Mouse (Mus musculus) embryonic stem cell, embryonic (primary cell): ENCODE results near the gene Hivep2.

Source experiments
- CTCF ChIA-PET, 4 experiments: fragments of 300-600 bp in 2 of 4; fragments of 350-600 bp in 2 of 4; sonication (Branson Sonifier 250); formaldehyde crosslinking; loops; one replicate each; lab custom pipeline; 2022; ENCODE audit warnings: inconsistent platforms in 2 of 4; lab: Charles Lee
- POLR2A ChIA-PET, 4 experiments: fragments of 300-600 bp in 2 of 4; fragments of 350-600 bp in 2 of 4; sonication (Branson Sonifier 250); formaldehyde crosslinking; loops; one replicate each; lab custom pipeline; 2022; ENCODE audit warnings: antibody characterized with exemption in 4 of 4, inconsistent platforms in 1 of 4; lab: Charles Lee

Gene Hivep2

DNA sequence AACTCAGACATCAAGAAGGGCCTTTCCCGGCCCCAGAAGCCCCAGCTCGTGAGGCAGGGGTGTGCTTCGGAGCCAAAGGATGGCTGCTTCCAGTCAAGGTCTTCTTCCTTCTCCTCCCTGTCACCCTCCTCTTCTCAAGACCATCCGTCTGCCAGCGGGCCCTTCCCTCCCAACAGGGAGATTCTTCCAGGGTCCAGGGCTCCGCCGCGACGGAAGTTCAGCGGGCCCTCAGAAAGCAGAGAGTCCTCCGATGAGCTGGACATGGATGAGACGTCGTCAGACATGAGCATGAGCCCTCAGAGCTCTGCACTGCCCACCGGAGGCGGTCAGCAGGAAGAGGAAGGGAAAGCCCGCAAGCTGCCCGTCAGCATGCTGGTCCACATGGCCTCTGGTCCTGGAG, 166.2 kb downstream of the Hivep2 start:
- ChIA-PET CTCF (no interaction called here), POLR2A (interaction anchor here in 1 of 4 experiments (1.4 kb wide), 1 partner anchor 13 kb away, joined by 3 read pairs; no protein-coding TSS in a partner anchor)

DNA sequence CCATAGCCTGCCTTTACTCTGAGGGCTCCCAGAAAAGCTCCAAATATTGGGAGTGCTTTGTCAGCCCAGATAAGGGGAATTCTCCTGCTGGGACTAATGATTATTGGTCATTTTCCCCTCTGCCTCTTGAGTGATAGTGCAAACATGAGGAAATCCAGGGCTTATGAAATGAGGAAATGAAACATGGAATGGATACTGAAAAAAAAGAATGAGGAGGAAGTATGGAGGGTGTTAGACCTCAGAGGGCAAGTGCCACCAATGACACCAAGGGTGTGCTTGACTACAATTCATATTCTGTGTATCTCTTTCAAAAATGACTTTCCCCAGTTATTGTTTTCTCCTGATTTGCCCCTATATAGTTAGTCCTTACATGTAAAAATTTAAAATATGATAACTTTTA, 167.1 kb downstream of the Hivep2 start:
- POLR2A ChIA-PET: no interaction called here
- CTCF ChIA-PET: no interaction called here

DNA sequence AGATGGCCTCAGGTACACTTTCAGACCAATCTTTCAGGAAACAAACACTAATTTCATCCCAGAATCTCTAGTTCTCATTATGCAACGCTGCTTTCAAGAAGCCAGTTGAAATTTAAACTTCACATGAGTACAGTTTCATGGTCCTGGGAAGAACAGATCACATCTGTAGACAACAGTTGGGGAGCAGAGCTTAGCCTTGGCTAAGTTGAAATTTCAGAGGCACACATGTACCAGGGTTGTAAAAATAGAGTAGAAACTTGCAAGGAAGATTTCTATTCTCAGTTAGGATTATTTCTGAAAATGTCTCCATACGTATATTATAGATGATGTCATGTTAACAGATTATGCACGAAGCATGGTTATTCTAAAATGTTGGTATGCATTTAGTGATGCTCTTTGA, 172.8 kb downstream of the Hivep2 start:
- ChIA-PET CTCF (no interaction called here), POLR2A (no interaction called here)

DNA sequence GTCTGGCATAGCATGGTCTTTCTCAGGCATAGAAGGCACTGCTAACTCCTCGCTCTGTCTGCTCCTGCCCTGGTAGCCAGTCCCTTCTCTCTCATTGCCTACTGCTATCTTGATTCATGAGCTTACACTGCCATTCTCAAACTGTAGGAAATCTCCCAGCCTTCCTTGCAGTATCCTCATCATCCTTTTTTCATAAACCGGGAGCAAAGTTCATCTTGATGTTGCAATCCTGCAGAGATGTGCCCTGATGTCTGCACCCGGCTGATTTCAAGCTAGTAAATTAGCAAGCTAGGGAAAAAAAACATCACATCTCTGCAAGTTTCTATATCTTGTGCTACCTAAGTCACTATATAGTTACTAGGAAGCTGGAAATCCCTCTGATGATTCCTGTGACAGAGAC, 179.0 kb downstream of the Hivep2 start:
- ChIA-PET POLR2A (interaction anchor here in 1 of 4 experiments (1.4 kb wide), 1 partner anchor 13 kb away, joined by 3 read pairs; no protein-coding TSS in a partner anchor), CTCF (interaction anchor here in 1 of 4 experiments (0.5 kb wide), 1 partner anchor 44 kb away, joined by 3 read pairs; no protein-coding TSS in a partner anchor)

DNA sequence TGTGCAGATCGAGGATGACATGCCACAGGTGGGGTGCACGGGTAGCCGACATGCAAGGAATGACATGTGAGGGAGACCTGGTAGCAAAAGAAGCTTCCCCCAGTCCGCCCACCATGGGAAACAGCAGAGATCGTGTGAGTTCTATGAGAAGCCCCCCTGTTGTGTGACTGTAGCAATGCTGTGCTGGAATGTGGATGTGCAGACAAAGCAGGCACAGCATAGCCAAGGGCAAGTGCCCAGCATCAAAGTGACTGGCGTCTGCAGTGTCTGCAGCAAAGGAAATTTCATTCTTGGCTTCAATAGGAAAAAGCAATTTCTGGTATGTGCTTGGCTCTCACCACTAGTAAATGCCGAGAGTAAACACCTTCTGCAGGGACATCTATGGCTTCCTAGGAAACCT, 199.0 kb downstream of the Hivep2 start:
- CTCF ChIA-PET: no interaction called here
- POLR2A ChIA-PET: no interaction called here

DNA sequence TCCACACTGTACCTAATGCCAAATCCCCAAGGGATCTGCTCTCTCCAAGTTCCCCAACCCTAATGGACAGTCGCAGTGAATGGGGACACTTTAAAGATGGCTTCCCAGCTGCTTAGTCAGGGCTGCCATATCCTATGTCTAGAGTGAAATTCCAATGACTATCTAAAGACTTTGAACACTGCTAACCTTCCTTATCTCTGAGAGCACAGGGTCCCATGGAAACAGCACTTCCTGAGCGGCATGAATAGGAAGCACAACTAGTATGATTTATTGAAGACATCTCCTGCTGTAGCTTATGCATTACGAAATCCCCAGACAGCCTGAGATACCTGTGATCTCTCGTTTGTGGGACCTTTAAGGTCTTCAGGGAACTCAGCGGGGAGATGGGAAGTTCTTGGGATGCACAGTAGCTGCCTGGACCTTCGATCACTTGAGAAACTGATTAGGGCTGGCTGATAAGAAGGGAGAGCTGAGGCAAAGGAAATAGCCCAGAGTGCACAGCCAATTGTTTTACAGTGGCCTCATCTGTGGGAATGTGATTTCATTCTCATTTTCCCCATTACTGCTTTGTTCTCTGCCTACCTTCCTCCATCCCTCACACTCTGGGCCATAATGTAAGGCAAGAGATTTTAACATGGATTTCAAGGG, 202.4 kb downstream of the Hivep2 start:
- ChIA-PET POLR2A (no interaction called here), CTCF (no interaction called here)

DNA sequence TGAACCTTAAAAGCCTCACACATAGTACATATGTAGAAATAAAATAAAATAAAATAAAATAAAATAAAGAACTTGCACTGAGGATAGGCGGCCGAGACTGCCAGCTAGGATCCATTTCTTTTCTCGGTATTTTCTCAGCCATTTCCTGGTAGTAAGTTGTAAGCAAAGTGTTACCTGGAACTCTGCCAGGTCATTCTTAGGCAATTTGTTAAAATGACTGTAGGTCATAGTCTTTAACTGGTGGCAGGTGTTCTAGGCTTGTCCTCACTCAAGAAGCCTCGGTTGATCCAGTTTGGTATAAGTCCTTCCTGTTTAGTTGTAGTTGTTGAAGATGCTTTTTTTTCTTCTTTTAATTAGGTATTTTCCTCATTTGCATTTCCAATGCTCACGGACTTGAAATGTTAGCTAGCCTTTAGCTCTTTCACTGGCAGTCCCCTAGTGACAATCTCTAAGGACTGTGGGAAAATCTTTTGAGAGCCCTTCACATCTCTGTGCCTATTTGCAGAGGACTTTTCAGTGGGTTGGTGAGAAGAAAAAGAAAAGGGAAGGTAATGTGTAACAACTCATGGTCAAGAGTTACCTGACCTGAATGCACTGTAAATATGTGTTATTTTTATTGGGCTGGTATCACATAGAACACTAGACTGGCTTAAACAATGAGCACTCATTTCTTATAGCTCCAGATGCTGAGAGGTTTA, 203.1 kb downstream of the Hivep2 start:
- ChIA-PET CTCF (no interaction called here), POLR2A (no interaction called here)

DNA sequence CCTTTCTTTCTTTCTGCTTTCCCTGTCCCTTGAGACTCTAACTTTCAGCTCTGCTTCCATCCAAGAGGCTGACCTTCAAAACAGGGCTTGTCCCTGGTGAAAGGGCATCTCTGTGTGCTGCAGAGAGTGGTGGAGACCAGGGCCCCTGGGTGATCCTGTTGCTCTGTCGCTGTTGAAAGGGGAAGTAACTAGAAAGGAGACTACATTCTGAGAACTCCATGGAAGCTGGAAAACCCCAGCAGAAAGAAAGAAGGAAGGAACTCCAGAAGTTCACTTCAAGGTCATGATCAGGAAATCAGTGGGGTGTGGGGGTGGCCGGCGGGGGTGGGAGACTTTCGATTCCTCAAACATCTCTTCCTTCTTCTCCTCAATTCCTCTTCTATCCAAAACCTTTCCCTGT, 208.2 kb downstream of the Hivep2 start:
- ChIA-PET CTCF (interaction anchor here in 1 of 4 experiments (0.7 kb wide), 1 partner anchor 12 kb away, joined by 16 read pairs; no protein-coding TSS in a partner anchor), POLR2A (interaction anchor here in 1 of 4 experiments (0.7 kb wide), 1 partner anchor 170 kb away, joined by 4 read pairs; no protein-coding TSS in a partner anchor)

DNA sequence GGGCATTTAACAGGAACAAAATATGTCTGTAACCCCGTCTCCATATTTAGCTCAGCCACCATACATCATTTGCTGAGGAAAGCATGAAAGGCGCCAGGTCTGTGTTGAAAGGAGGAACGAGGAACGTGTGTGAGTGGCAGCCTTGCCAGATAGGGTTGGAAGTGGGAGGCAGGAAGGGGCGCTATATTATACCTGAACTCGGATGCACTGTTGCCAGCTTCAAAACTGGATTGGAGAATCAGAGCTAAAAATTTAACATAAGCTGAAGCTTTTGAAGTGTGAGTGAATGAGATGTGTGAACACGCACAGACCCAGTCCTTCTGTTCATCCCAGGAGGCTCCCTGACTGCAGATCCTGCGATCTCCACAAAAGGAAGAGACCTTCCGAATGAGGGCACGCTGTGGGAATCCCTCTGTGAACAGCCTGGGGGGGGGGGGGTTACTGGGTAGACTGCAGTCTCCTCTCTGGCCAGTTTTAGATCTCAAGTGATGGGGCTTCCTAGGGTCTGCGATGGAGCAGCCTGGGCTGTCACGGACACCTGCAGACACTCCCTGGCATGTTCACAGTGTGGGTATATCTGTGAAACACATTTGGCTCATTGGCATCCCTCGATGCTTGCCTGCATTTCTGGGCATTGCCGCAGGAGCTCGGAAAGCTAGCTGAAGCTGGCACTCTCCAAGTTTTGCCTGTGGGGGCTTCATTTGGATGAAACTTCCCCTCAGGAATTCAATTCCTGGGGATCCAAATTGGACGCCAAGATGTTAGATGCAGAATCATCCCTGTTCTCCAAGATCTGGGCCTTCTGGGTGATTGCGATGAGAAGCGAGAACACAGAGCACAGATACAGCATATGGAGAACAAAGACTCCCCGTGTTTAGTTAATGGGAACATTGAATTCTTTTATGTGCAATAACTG, 213.8 kb downstream of the Hivep2 start:
- ChIA-PET CTCF (no interaction called here), POLR2A (interaction anchor here in 2 of 4 experiments (0.6 kb wide), 2 partner anchors 445 to 1454 kb away, joined by 3 read pairs; no protein-coding TSS in a partner anchor)

DNA sequence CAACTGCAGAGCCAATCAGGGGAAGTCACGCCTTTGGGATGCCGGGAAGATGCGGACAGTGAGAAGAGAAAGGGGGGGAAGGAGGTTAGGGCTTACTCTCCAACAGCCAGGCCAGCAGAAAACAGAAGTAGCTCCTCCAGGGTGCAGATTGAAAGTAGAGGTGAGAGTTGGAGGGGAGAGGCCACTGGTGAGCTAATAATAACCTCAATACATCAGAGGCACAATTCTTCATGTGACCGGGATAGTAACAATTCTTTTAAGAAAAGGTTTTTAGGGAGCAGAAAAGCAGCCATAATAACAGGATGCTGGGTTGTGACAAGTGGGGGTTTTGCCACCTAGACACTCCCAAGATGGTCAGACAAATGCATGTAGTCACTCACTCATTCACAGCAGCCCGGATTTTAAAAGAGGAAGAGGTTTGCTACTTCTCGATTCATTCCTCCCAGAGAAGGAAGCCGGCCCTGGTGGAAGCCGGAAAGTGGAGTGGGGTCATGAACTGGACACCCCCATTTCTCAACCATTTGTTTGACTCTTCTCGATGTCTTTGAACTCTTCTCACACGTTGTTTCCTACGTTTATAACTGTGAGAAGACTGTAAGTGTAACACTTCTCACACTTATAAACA, 220.6 kb downstream of the Hivep2 start:
- CTCF ChIA-PET: no interaction called here
- POLR2A ChIA-PET: no interaction called here

DNA sequence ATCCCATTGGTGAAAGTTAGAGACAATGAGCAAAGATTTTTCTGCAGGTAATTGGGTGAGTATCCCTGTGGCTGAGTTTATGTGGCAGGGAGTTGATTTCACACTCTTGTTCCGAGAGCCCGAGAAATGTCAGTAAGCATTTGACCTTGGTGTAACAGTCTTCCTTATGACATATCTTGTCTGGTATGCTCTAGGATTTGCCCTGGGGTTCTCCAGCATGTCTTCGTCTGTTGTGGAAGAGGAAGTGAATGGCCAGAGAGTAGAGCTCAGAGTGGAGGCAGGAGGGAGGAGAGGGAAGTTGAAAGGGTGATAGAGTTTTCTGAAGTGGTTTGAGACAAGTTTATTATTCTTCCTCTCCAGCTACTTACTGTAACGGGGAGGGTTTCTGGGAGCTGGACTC, 223.2 kb downstream of the Hivep2 start:
- CTCF ChIA-PET: interaction anchor here in 2 of 4 experiments (0.5 to 0.6 kb wide), 2 partner anchors 51 to 145 kb away, joined by 3 read pairs; no protein-coding TSS in a partner anchor
- POLR2A ChIA-PET: interaction anchor here in 1 of 4 experiments (0.6 kb wide), 1 partner anchor 875 kb away, joined by 3 read pairs; no protein-coding TSS in a partner anchor

DNA sequence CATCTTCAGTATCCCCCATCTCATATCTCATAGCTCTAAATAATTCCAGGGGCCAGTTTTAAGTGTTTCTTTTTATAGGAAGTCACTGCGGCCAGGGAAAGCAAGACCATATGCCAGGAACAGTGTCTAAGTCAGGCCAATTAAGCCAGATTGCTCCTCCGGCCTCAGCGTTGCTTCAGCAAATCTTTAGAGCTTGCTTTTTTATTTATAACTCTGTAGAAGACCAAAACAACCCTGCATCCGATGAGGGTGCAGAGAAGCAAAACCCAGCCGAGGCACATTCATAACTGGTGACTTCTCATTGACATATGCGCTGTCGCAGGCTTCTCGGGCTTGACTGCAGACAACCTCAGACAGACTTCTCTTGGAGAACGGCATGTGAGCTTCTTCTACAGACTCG, 225.3 kb downstream of the Hivep2 start:
- POLR2A ChIA-PET: interaction anchor here in 1 of 4 experiments (1.2 kb wide), 1 partner anchor 13 kb away, joined by 3 read pairs; no protein-coding TSS in a partner anchor
- CTCF ChIA-PET: no interaction called here

DNA sequence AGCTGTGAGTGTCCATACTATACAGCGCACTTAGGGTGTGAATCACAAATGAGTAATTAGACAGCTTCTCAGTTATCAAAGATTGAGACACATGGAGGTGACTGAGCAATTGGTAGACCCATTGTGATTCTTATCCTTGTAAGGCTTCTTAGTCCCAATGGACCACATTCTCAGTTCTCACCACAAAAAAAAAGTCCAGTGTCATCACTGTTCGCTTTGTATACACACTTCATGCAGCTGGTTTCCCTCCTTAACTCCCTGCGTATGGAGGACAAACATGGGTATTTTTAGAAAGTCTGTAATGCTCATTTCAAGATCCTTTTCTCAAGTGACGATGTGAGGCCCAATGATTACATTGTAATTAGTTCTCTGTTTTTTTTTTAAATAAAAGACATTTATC, 226.3 kb downstream of the Hivep2 start:
- CTCF ChIA-PET: no interaction called here
- POLR2A ChIA-PET: no interaction called here

DNA sequence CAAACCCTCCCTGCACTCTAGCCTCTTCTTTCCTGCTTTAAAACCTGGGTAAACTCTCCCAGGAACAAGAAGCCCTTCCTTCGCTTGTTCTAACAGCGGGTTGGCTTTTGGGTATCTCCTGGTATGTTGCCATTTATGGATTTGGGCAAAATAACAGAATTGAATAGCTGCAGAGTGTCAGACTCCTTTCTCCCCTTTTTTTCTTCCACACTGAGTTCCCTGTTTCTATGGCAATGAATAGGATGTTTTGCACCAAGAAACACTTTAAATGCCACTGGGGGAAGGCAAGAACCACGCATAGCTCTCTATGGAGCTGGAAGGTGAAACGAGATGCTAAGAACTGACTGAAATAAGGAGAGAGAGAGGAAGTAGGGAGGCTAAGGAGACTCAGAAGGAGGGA, 227.8 kb downstream of the Hivep2 start:
- POLR2A ChIA-PET: interaction anchor here in 1 of 4 experiments (1.0 kb wide), 1 partner anchor 228 kb away, joined by 3 read pairs; the partner anchor contains the start of gene Hivep2
- CTCF ChIA-PET: no interaction called here

DNA sequence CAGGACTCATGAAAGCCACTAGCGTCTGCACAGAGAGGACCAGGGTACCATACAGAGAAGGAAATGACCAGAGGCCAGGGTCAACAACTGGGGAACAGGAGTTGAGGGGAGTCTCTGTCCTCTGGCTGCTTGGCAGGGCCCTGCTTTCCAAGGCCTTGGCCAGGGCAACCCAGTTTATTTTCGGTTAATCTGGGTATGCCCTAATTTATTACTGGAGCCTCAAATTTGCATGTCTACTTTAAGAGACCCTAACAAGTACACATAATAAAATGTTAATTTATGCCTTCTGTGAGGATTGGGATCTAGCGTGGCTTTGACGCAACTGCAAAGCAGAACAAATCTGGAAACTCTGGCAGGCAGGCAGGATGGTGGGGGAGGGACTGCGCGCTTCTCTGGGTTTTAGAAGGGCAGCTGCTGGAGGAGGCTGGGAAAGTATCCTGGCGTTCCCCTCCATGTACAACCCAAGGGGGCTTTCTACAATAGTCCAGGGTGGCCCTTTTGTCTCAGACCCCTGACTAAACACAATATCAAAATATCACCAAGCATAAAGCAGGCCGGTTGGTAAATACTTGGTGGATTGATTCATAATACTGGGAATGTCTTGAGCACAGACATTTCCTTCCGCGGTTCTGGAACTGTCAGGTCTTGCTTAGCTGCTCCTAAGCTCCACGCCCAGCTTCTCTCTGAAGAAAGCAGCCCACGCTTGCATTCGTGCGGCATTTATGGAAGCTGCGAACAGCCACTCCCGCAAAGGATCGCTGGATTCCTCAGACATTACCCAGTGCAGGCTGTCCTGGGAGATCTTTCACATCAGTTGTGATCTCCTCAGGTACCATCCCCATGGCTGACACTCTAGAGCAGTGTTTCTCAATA, 230.1 kb downstream of the Hivep2 start:
- ChIA-PET POLR2A (no interaction called here), CTCF (no interaction called here)

DNA sequence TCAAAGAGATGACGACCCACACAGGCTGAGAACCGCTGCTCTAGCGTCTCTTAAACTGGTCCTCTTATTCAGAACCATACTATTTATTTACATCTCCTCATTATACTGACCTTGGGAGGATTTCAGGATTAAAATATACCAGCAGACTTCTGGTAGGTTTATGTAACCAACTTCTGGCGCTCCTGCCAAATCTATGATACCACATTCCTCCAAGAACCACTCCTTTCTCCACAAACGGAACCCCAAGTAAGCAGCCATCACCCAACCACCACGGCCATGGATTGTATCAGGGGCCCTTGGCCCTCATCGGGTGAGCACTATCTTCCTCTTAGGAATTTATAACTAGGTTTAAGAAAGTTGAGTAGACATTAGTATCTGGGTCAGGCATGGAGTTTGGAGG, 230.9 kb downstream of the Hivep2 start:
- ChIA-PET POLR2A (no interaction called here), CTCF (no interaction called here)

DNA sequence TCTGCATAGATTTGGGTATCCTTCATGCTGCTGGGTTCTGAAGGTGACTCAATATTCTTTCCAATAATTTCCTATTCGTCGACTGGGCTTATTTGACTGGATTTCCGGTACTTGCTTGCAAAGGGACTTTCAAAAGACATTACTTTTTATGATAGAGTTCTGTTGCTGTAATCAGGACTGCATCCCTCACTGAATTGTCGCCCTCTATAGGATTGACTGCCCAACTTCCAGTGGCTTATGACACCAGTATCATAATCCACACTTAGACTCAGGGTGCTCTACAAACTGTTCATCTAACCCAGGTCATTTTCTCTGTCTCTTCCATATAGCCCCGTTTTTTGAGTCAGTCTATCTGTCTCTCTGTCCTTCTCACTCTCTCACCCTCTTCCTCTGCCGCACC, 231.4 kb downstream of the Hivep2 start:
- POLR2A ChIA-PET: no interaction called here
- CTCF ChIA-PET: no interaction called here

DNA sequence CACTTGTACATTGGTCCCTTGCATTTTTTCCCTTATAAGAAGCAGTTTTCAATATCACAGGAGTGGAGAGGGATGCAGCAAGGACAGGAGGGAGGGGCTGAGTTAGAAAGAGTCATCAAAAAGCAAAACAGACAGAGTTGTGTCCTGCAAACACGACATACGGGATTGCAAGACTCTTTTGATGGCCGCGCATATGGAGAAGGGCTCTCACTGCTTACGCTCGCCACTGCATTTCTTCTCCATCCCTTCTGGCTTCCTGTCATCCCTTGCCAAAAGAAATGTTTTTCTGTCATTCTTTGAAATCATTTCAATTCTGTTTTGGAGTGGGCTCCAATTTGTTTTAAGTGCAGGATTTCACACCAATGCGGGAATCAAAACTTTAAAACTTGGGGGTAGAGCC, 233.5 kb downstream of the Hivep2 start:
- POLR2A ChIA-PET: no interaction called here
- CTCF ChIA-PET: no interaction called here
